Mouse (Mus musculus): ENCODE measurements around the gene Serpina11.

DNA sequence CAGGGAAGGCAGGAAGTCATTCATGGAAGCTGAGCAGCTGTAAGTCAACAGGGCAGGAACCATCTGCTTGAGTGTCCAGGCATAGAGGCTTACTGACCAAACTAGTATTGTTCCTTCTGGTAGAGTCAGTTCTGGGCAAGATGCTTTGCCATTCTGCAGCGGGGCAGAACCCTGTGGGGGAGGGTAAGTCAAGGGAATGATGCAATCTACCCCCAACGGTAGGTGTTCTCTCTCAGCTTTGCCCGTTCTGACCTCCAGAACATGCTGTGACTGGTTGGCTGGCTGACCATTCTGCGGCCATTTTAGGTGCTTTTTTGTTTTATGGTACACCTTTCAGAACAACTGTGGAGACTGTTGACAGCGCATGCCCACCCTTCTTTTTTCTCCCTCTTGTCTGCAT lies 27.4 kb downstream of the Serpina11 start:
- TF ChIP-seq GATA1 (IDR thresholded peaks at IDR 0.05; ENCODE audit: borderline replicate concordance, low read length) (no peak), FLI1 (IDR thresholded peaks at IDR 0.05; ENCODE audit: low read length) (no peak)

All from megakaryocyte, embryonic 14.5 days (primary cell).